Mouse (Mus musculus) neural tube, embryonic 12.5 days (tissue): Measurements from ENCODE around the gene Tet1. TPM values are rescaled to one million over a fixed set of nuclear protein-coding genes. Genes with fewer than 3 reads are reported as not detected.

Experiments
- ATAC-seq: fragments of 200-750 bp; cut with Nextera tagmentation; 2 replicates; pipeline ENCODE4 v1.8.0; 2017; ENCODE audit warnings: low read depth, mild to moderate bottlenecking, moderate TSS enrichment, moderate library complexity; ENCODE audit not compliant: low FRiP score
- H3K27ac ChIP-seq: fragments of 300-500 bp; sonication (generic); 2 replicates; pipeline ENCODE4 v1.5.1; 2016
- H3K27me3 ChIP-seq: fragments of 300-500 bp; sonication (generic); replicated peaks from 2 replicates; pipeline ENCODE4 v1.6.1; 2016; ENCODE audit warnings: mild to moderate bottlenecking
- H3K36me3 ChIP-seq: fragments of 300-500 bp; sonication (generic); 2 replicates; pipeline ENCODE4 v1.6.1; 2016; ENCODE audit warnings: mild to moderate bottlenecking
- H3K4me1 ChIP-seq: fragments of 300-500 bp; sonication (generic); 2 replicates; pipeline ENCODE4 v1.6.1; 2016
- H3K4me2 ChIP-seq: fragments of 300-500 bp; sonication (generic); replicated peaks from 2 replicates; pipeline ENCODE4 v1.6.1; 2016; ENCODE audit warnings: mild to moderate bottlenecking
- H3K4me3 ChIP-seq: fragments of 300-500 bp; sonication (generic); 2 replicates; pipeline ENCODE4 v1.5.1; 2016
- H3K9ac ChIP-seq: fragments of 300-500 bp; sonication (generic); 2 replicates; pipeline ENCODE4 v1.6.1; 2016; ENCODE audit warnings: mild to moderate bottlenecking
- H3K9me3 ChIP-seq: fragments of 300-500 bp; sonication (generic); 2 replicates; pipeline ENCODE4 v1.6.1; 2016; ENCODE audit warnings: mild to moderate bottlenecking
- WGBS: fragments of 180-500 bp; shearing (Covaris S2); methylation state at CpG from one replicate; pipeline ENCODE4 v1.1.7; 2016; 5-methylcytosine and 5-hydroxymethylcytosine counted together
- polyA plus RNA-seq: library from polyadenylated mRNA; unstranded; fragments of >200 nt; fragmentation: Nextera tagmentation; extraction: Ambion mirVana; gene quantifications from 2 replicates; pipeline ENCODE4 v1.2.1, GENCODE M21; 2016

Gene Tet1
- polyA plus RNA-seq, 1 experiment from 2014 or later, result 27.4 TPM

- Histone ChIP-seq H3K4me3 (no peak overlapping the region), H3K27me3 (no peaks in the 10 kb centered on the region), H3K27ac (no peak overlapping the region), H3K9me3 (no peaks in the 10 kb centered on the region), H3K9ac (no peak overlapping the region), H3K36me3 (peaks cover 30% of the 10 kb centered on the region), H3K4me2 (no peak overlapping the region), H3K4me1 (no peaks in the 10 kb centered on the region)
- 93% methylated on average over 5 of the region's 5 CpGs for WGBS
- no peak for ATAC-seq
Measured at GRCm38 (mm10) chr10:62837987-62838386, 70.8 kb downstream of the Tet1 start.

GRCm38 (mm10) chr10:62832783-62833182, 76.0 kb downstream of the Tet1 start:
- peaks cover 20% of the 10 kb centered on the region for H3K36me3 ChIP-seq
- H3K4me3 ChIP-seq, result no peak overlapping the region
- no peaks in the 10 kb centered on the region for H3K27me3 ChIP-seq
- no peaks in the 10 kb centered on the region for H3K4me1 ChIP-seq
- H3K4me2 ChIP-seq, result no peak overlapping the region
- no peak overlapping the region for H3K9ac ChIP-seq
- no peaks in the 10 kb centered on the region for H3K9me3 ChIP-seq
- 83% methylated on average over 9 of the region's 9 CpGs for WGBS
- H3K27ac ChIP-seq, result no peak overlapping the region
- ATAC-seq, result no peak

- Histone ChIP-seq H3K27ac (no peak overlapping the region), H3K36me3 (peaks cover 18% of the 10 kb centered on the region), H3K4me2 (no peak overlapping the region), H3K4me1 (no peaks in the 10 kb centered on the region), H3K27me3 (no peaks in the 10 kb centered on the region), H3K9ac (no peak overlapping the region), H3K9me3 (no peaks in the 10 kb centered on the region), H3K4me3 (no peak overlapping the region)
- ATAC-seq, result no peak
- WGBS, result 83% methylated on average over 2 of the region's 2 CpGs
Measured at GRCm38 (mm10) chr10:62831546-62831945, 77.2 kb downstream of the Tet1 start.

GRCm38 (mm10) chr10:62824474-62824873, 84.3 kb downstream of the Tet1 start:
- H3K9me3 ChIP-seq, result no peaks in the 10 kb centered on the region
- no peaks in the 10 kb centered on the region for H3K27me3 ChIP-seq
- 90% methylated on average over 8 of the region's 8 CpGs for WGBS
- H3K27ac ChIP-seq, result no peak overlapping the region
- H3K4me1 ChIP-seq, result no peaks in the 10 kb centered on the region
- H3K9ac ChIP-seq, result no peak overlapping the region
- H3K4me2 ChIP-seq, result no peak overlapping the region
- H3K4me3 ChIP-seq, result no peak overlapping the region
- ATAC-seq, result no peak
- peaks cover 19% of the 10 kb centered on the region for H3K36me3 ChIP-seq

GRCm38 (mm10) chr10:62823431-62823830, 85.4 kb downstream of the Tet1 start:
- Histone ChIP-seq H3K4me2 (no peak overlapping the region), H3K36me3 (peaks cover 26% of the 10 kb centered on the region), H3K9ac (no peak overlapping the region), H3K4me3 (no peak overlapping the region), H3K4me1 (no peaks in the 10 kb centered on the region), H3K27ac (no peak overlapping the region), H3K9me3 (no peaks in the 10 kb centered on the region), H3K27me3 (no peaks in the 10 kb centered on the region)
- 85% methylated on average over 4 of the region's 4 CpGs for WGBS
- ATAC-seq, result no peak

- H3K4me1 ChIP-seq, result no peaks in the 10 kb centered on the region
Measured at GRCm38 (mm10) chr10:62810010-62810409, 98.8 kb downstream of the Tet1 start.

GRCm38 (mm10) chr10:62808766-62809165, 100.0 kb downstream of the Tet1 start:
- WGBS, result 99% methylated on average over 2 of the region's 2 CpGs
- no peak for ATAC-seq
- Histone ChIP-seq H3K4me1 (no peaks in the 10 kb centered on the region), H3K9ac (no peak overlapping the region), H3K36me3 (peaks cover 18% of the 10 kb centered on the region), H3K4me3 (no peak overlapping the region), H3K27me3 (no peaks in the 10 kb centered on the region), H3K4me2 (no peak overlapping the region), H3K9me3 (no peaks in the 10 kb centered on the region), H3K27ac (no peak overlapping the region)

More at GRCm38 (mm10) chr10:62810010-62810409, 98.8 kb downstream of the Tet1 start:
- H3K9ac ChIP-seq, result no peak overlapping the region
- H3K27ac ChIP-seq, result no peak overlapping the region
- ATAC-seq, result no peak
- 84% methylated on average over 4 of the region's 4 CpGs for WGBS
- no peaks in the 10 kb centered on the region for H3K9me3 ChIP-seq
- peaks cover 31% of the 10 kb centered on the region for H3K36me3 ChIP-seq
- H3K4me3 ChIP-seq, result no peak overlapping the region
- no peak overlapping the region for H3K4me2 ChIP-seq
- H3K27me3 ChIP-seq, result no peaks in the 10 kb centered on the region

GRCm38 (mm10) chr10:62808316-62808715, 100.5 kb downstream of the Tet1 start:
- no peak overlapping the region for H3K4me2 ChIP-seq
- H3K9ac ChIP-seq, result no peak overlapping the region
- H3K27ac ChIP-seq, result no peak overlapping the region
- ATAC-seq, result no peak
- no peaks in the 10 kb centered on the region for H3K4me1 ChIP-seq
- H3K27me3 ChIP-seq, result no peaks in the 10 kb centered on the region
- peaks cover 14% of the 10 kb centered on the region for H3K36me3 ChIP-seq
- 92% methylated on average over 7 of the region's 7 CpGs for WGBS
- no peak overlapping the region for H3K4me3 ChIP-seq
- H3K9me3 ChIP-seq, result no peaks in the 10 kb centered on the region

- Histone ChIP-seq H3K4me1 (no peaks in the 10 kb centered on the region), H3K27me3 (no peaks in the 10 kb centered on the region), H3K9me3 (no peaks in the 10 kb centered on the region), H3K27ac (no peak overlapping the region), H3K4me2 (no peak overlapping the region), H3K9ac (no peak overlapping the region), H3K36me3 (no peaks in the 10 kb centered on the region), H3K4me3 (no peak overlapping the region)
- WGBS, result 71% methylated on average over 2 of the region's 2 CpGs
- no peak for ATAC-seq
Measured at GRCm38 (mm10) chr10:62804106-62804505, 104.7 kb downstream of the Tet1 start.

- ATAC-seq, result no peak
- no peaks in the 10 kb centered on the region for H3K36me3 ChIP-seq
- H3K27me3 ChIP-seq, result no peaks in the 10 kb centered on the region
- H3K9me3 ChIP-seq, result no peaks in the 10 kb centered on the region
- H3K27ac ChIP-seq, result no peak overlapping the region
- H3K9ac ChIP-seq, result no peak overlapping the region
- WGBS, result 98% methylated on average over 2 of the region's 2 CpGs
- H3K4me2 ChIP-seq, result no peak overlapping the region
- H3K4me1 ChIP-seq, result no peaks in the 10 kb centered on the region
- no peak overlapping the region for H3K4me3 ChIP-seq
Measured at GRCm38 (mm10) chr10:62803296-62803695, 105.5 kb downstream of the Tet1 start.

- Histone ChIP-seq H3K4me1 (peaks cover 9% of the 10 kb centered on the region), H3K4me3 (no peak overlapping the region), H3K9ac (no peak overlapping the region), H3K27me3 (no peaks in the 10 kb centered on the region), H3K36me3 (peaks cover 11% of the 10 kb centered on the region), H3K9me3 (no peaks in the 10 kb centered on the region), H3K4me2 (no peak overlapping the region), H3K27ac (no peak overlapping the region)
- 95% methylated on average over 4 of the region's 4 CpGs for WGBS
- no peak for ATAC-seq
Measured at GRCm38 (mm10) chr10:62794221-62794620, 114.6 kb downstream of the Tet1 start.

- 53% methylated on average over 2 of the region's 2 CpGs for WGBS
- H3K9me3 ChIP-seq, result no peaks in the 10 kb centered on the region
- H3K36me3 ChIP-seq, result peaks cover 20% of the 10 kb centered on the region
- ATAC-seq, result peak; percentile 5; the same call in 1 of the 2 replicates
- H3K9ac ChIP-seq, result peak overlapping the region; percentile 46
- H3K27me3 ChIP-seq, result no peaks in the 10 kb centered on the region
- H3K4me2 ChIP-seq, result peak overlapping the region; percentile 69
- H3K27ac ChIP-seq, result peak overlapping the region; percentile 89
- peaks cover 9% of the 10 kb centered on the region for H3K4me1 ChIP-seq
- H3K4me3 ChIP-seq, result peak overlapping the region; percentile 99; the same call in 1 of the 2 replicates
Measured at GRCm38 (mm10) chr10:62793091-62793453, 115.7 kb downstream of the Tet1 start.

GRCm38 (mm10) chr10:62792177-62793090, 116.4 kb downstream of the Tet1 start, which contains the start of gene Ccar1:
Ccar1 (minus strand) TSS chr10:62792286.
- peak; percentile 98 for ATAC-seq
- H3K9ac ChIP-seq, result peak within 1 kb of the TSS; percentile 100
- H3K4me3 ChIP-seq, result peak within 1 kb of the TSS; percentile 99
- peaks cover 27% of the 10 kb centered on the region for H3K36me3 ChIP-seq
- peak within 1 kb of the TSS; percentile 89 for H3K27ac ChIP-seq
- peaks cover 9% of the 10 kb centered on the region for H3K4me1 ChIP-seq
- peak within 1 kb of the TSS; percentile 69 for H3K4me2 ChIP-seq
- no peaks in the 10 kb centered on the region for H3K9me3 ChIP-seq
- H3K27me3 ChIP-seq, result no peaks in the 10 kb centered on the region
- 4% methylated on average over 55 of the region's 55 CpGs for WGBS
